In genomic region chr13:12454686-12455390, GRCm38 (mm10) we compare ENCODE assay signal across 22 mouse cellular contexts.
"Had no signal": no experiment of that assay in that cellular context is flagged by ENCODE, and none has a peak within 500 bp of the region (broad histone marks: within the 10 kb centered on the region; RNA-seq: fewer than 3 reads in every experiment).

No protein-coding gene starts in this region.

- H3K4me2 ChIP-seq: heart, embryonic 11.5 days; heart, embryonic 13.5 days; heart, embryonic 15.5 days; hindbrain, embryonic 13.5 days; hindbrain, embryonic 15.5 days; limb, embryonic 13.5 days; limb, embryonic 15.5 days; liver, embryonic 12.5 days had no signal

- H3K4me3 ChIP-seq: heart, adult 2 months; heart, embryonic 13.5 days; heart, embryonic 15.5 days; hindbrain, embryonic 13.5 days; hindbrain, embryonic 15.5 days; limb, embryonic 13.5 days; limb, embryonic 15.5 days; liver, embryonic 12.5 days had no signal

- ATAC-seq: hindbrain, postnatal 0 days; intestine, embryonic 16.5 days had no signal

- H3K9ac ChIP-seq: heart, embryonic 13.5 days; heart, embryonic 15.5 days; hindbrain, embryonic 13.5 days; hindbrain, embryonic 15.5 days; limb, embryonic 13.5 days; limb, embryonic 15.5 days; liver, embryonic 12.5 days; liver, embryonic 14.5 days had no signal

- H3K27me3 ChIP-seq: heart, embryonic 13.5 days; heart, embryonic 15.5 days; hindbrain, embryonic 13.5 days; hindbrain, embryonic 15.5 days; limb, embryonic 13.5 days; limb, embryonic 15.5 days; liver, embryonic 12.5 days had no signal

- H3K9me3 ChIP-seq: heart, embryonic 13.5 days; heart, embryonic 15.5 days; hindbrain, embryonic 13.5 days; hindbrain, embryonic 15.5 days; limb, embryonic 13.5 days; limb, embryonic 15.5 days; liver, embryonic 12.5 days had no signal

- DNase-seq: gastrocnemius, postnatal 14 days; gastrocnemius, postnatal 36 days; heart, adult 11 months; heart, adult 2 months; heart, postnatal 14 days; heart, postnatal 36 days; layer of hippocampus, adult 9-11 months; layer of hippocampus, postnatal 36 days; left cerebral cortex, postnatal 4 days; lung, adult 18-20 months had no signal

- H3K27ac ChIP-seq: heart, adult 2 months; heart, embryonic 13.5 days; heart, embryonic 15.5 days; hindbrain, embryonic 13.5 days; hindbrain, embryonic 15.5 days; hindbrain, postnatal 0 days; kidney, postnatal 0 days; limb, embryonic 13.5 days; limb, embryonic 15.5 days; liver, embryonic 12.5 days; liver, embryonic 14.5 days had no signal
